Mouse (Mus musculus) lung, postnatal 4 days (tissue): ENCODE measurements around the gene Sin3a.
A peak's percentile ranks its signal among the peaks of the same experiment; 100 is the strongest.

ENCODE experiments used
- DNase-seq, 2 experiments: peaks; one replicate each; pipeline ENCODE4 v3.0.0; 2021

Sin3a gene

DNA sequence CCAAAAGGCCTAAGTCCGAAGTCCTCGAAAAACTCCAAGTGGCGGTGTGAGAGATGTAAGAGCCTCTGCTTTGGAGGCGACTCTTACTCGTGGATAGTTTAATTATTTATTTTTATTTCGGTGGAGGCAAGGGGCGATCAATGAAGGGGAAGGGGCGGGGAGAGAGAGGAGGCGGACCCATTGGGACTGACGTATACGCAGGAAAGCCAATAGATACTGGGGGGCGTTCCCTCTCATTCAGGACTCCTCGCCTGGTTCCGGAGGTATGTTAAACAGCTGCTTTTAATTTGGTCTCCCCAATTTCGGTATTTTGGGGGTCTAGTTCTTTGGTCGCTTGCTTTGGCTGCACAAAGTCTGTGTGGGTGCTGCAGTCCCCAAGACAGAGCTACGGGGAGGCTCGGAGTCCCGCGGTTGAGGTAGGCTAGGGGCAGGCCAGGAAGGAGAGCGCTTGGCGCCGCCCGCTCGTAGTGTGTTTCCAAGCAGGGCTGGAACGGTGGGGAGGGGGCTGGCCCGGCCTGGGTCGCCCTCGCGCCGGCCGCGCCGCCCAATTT, at the start of gene Sin3a:
Gene Sin3a (plus strand): TSS at position 240 of the 551 bp plus-strand sequence.
- DNase-seq: peak; percentile 69 to 77

DNA sequence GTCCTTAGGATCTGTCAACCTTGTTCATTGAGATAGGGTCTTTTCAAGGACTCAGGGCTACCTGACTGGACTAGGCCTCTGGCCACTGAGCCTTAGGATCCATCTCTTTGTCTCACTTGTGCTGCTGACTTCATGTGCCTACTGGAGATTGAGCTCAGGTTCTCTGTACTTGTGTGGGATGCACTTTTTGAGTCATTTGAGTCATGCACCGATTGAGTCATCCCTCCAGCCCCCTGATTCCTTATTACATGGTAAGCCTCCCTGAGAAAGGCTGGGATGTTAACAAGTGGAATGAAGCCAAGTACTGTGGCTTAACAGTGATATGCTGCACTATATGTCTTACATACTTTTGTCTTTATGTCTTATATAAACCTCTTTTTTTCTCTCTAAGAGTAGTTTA, 40.1 kb upstream of the Sin3a start:
- no peak for DNase-seq

- peak in 1 of 2 experiments; percentile 64 for DNase-seq
Observed at GRCm38 (mm10) chr9:57056237-57056636, 15.6 kb upstream of the Sin3a start.

GRCm38 (mm10) chr9:57064164-57064563, 7.7 kb upstream of the Sin3a start:
- DNase-seq: no peak

- DNase-seq: no peak
Observed at GRCm38 (mm10) chr9:57068266-57068665, 3.6 kb upstream of the Sin3a start.

- DNase-seq: no peak
Observed at GRCm38 (mm10) chr9:57070262-57070661, 1.6 kb upstream of the Sin3a start.

DNA sequence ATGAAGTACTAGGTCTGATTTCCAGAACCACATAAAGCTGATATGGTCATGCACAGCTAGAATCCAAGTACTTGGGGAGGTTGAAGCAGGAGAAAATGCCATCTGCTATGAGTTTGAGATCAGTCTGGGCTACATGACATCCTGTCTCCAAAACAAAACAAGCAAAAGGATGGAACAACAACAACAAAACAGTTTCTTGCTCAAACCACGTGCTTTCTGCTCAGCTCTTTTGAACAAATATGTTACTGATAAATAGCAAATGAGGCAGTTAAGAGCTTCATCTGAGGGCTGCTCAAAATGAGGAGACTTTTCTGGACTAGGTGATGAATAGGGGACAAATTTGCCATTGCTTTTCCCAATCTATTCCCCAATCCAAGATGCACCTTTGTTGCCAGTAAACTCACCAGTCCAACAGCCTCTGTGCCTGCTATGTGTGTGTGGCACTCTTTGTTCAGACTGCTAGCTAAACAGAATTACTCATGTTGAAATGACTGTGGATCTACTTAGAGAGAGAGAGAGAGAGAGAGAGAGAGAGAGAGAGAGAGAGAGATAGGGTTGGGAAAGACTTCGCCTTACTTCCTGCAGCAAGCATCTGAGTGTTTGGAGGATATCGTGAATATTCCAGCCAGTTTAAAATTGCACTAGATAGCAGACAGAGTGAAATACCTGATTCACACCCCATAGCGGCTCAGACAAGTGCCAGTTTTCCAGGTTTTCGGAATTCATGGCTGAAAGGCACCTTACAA, 867 bp upstream of the Sin3a start:
- DNase-seq: no peak

- DNase-seq: no peak
Observed at GRCm38 (mm10) chr9:57072526-57072988, 717 bp downstream of the Sin3a start.

DNA sequence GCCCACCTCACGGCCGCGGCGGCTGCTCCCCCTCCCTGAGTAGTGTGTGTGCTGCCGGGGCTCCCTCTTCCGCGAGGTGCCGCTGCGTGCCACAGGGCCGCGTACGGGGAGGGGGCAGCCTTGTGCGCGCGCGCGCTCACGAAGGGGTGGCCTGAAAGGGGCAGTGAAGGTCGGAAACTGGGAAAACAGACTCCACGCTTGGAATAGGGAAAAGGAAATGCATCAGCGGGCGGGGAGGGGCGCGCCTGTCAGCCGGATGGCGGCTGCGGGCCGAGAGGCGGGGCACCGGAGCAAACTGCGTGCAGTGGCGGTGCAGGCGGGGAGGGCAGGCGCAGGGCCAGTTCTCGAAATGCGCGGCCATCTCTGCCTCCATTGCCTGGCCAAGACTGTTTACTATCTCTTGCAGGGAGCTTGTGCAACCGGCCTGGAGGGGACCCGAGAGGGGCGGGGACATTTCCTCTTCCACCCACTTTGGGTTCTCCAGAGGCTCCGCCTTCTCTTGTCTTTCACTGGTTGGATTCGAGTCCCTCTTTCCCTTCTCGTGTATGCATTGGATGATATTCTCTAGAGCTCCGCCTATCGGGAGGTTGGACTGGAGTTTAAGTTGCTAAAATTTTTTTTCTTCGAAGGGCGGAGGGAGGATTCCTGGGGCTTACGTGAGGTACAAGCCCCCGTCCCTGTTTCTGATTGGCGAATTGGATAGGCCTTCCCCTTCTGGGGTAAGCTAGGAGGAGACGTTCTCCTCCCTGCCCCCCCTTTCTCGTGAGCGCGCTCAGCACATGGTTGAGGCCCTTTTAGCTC, 1.3 kb downstream of the Sin3a start:
- peak; percentile 96 to 99 for DNase-seq

DNA sequence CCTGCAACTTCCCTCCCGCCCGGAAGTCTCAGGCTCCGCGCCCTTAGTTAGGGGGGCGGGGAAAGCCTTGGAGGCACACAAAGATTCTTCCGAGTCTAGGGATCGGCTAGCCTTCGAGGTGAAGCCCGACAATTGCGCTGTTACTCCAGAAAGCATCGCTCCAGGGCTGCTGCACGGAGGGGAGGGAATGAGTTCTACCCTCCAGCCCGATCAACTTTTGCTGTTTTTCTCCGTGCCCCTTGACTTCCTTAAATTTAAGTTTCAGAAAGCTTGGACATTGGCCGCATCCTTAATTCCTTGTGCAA, 1.9 kb downstream of the Sin3a start:
- no peak for DNase-seq

DNA sequence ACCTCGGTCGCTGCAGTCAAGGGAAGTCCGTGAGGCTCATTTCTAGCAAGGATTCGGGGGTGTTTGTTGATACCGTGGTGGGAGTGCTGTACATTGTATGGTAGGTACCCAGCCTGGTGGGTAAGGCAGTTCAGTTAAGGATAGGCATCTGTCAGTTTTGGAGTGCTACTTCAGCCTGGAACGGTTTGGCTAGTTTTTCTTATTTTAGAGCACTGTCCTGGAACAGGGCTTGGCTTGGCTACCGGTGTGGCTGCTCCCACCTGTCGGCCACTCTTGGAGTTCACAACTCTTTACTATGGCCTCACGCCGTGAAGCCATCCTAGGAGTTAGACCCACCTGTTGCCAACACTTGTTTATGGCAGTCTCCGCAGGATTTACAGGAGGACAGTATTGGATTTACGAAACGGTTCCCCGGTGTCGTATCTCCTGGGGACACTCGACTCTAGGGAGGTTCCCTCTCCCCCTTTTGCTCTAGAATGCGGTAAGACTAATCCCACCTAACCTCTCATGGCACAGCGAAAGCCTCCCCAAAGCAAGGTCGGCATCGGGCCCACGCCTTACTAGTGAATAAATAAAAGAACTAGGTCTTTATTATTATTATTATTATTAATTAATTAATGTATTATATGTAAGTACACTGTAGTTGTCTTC, 2.5 kb downstream of the Sin3a start:
- DNase-seq: peak; percentile 55 to 57

DNA sequence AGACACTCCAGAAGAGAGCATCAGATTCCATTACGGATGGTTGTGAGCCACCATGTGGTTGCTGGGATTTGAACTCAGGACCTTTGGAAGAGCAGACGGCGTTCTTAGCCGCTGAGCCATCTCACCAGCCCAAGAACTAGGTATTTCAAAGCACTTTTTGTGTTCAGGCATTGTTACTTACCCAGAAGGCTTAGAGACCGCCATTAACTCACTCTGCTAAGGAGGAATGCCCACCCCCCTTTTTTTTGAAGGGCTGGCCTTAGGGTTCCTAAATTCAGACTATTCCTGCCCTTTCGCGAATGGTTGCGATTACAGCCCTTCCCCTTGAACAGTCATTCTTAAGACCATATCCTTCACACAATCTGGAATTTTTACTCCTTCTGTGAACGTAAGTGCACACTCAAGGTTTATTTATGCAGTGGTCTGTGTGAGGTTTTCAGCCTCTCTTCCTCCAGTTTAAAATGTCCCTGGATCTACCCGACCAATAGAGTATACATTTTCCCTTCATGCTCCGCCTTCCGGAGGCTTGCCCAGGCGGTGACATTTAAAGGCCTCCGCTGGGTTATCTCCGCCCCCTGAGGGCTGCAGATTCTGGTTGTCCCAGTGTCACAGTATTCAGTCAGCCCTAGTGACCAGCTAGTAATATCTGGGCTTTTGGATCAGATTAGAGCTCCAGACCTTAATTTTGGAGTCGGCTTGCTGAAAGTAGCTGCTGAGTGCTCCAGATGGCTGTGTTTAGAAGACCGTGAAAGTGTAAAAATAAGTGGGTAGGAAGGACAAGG, 3.2 kb downstream of the Sin3a start:
- peak; percentile 85 to 88 for DNase-seq

- DNase-seq: peak; percentile 99
Observed at GRCm38 (mm10) chr9:57075681-57076381, 4.0 kb downstream of the Sin3a start.

- DNase-seq: peak; percentile 92 to 95
Observed at GRCm38 (mm10) chr9:57076701-57077660, 5.1 kb downstream of the Sin3a start.

GRCm38 (mm10) chr9:57082236-57082635, 10.4 kb downstream of the Sin3a start:
- no peak for DNase-seq

DNA sequence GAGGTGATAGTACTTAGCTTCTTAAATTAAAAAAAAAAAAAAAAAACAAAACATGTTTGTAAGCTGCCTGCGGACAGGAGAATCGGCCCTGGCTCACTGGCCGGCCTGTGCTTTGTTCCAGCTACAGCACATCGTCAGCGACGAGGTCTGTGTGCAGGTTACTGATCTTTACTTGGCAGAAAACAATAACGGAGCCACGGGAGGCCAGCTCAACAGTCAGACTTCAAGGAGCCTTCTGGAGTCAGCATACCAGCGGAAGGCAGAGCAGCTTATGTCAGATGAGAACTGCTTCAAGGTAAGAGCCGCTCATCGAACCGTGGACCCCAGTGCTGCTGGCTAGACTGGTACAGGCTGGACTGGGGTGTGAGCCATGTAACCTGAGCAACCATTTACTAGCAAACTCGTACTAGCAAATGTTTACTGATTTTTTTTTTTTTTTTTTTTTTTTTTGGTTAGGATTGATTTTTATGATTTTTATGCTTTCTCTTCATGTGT, 45.5 kb downstream of the Sin3a start:
- DNase-seq: no peak

GRCm38 (mm10) chr9:57129641-57130040, 57.8 kb downstream of the Sin3a start:
- DNase-seq: no peak

DNA sequence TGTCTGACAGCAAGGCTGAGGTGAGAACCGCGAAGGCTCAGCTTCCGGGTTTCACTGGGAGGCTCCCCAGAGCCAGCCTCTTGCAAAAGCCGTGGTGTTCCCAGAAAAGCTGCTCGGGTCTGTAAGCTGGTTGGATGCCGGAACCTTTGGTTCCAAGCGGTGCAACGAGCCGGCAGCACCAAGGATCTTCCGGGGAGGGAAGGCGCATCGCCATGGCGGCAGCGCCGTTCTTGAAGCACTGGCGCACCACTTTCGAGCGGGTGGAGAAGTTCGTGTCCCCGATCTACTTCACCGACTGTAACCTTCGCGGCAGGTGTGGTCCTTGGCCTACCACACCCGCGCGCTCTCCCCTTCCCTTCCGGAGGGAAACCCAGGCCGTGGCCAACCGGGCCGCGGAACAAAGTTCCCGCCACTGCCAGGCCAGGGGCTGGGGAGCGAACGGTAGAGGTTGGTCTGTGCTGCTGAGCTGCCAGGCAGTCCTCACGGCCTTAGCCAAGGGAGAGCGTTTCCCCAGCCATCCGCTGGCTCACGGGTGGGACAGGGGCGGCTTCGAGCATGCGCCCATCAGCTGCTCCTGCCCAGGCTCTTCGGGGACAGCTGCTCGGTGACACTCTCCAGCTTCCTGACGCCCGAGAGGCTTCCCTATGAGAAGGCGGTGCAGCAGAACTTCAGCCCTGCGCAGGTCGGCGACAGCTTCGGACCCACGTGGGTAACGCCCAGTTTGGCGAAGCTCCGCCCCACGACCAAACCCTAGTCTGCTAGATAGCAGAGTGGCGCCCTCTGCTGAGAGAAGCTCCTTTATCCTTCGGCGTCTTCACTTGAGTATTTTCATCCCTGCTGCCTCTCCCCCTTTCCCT, 59.0 kb downstream of the Sin3a start, which contains the start of gene Man2c1:
Gene Man2c1 (plus strand): TSS at position 114 of the 857 bp plus-strand sequence.
- peak; percentile 94 to 95 for DNase-seq

DNA sequence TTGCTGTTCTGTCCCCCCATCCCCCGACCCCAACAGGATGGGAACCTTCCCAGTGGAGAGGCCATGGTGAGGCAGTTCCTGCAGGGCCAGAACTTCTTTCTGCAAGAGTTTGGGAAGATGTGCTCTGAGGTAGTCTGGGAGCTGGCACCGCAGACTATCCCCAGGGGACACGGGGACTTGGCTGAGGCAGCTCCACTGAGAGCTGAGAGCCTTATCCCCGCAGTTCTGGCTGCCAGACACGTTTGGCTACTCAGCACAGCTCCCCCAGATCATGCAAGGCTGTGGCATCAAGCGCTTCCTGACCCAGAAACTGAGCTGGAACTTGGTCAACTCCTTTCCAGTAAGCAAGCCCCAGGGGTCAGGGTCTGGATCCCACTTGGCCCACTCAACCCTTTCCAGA, 65.4 kb downstream of the Sin3a start:
- DNase-seq: no peak
